Mouse (Mus musculus): ENCODE measurements around the gene Adat3.

DNA sequence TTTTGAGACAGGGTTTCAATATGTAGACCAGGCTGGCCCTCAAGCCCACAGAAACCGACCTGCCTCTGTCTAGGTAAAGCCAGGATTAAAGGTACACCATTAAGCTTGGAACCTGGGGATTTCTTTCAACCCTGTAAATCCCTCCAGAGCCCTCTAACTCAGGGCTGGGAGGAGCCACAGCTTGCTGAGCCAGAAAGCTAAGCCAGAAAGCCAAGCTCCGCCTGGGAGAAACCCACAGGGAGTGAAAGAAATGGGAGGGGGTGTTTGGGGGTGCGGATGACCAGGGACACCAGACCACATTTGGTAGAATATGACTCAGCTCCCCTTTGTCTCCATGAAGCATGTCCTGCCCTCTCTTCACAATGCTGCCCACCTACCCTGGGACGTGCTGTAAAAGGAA lies 6.4 kb upstream of the Adat3 start:
- TF ChIP-seq ZC3H11A (IDR thresholded peaks at IDR 0.05; ENCODE audit: borderline replicate concordance, low read depth, low read length) (no peak), MAFK (IDR thresholded peaks at IDR 0.05; ENCODE audit: insufficient read depth, low read depth, low read length) (no peak), ZNF384 (IDR thresholded peaks at IDR 0.05; ENCODE audit: low read depth, low read length) (no peak), CHD2 (IDR thresholded peaks at IDR 0.05; ENCODE audit: low read depth, low read length) (no peak)

All from ES-E14 (cell line).